Mouse (Mus musculus): ENCODE results near the gene Scrt2. TPM values are rescaled to one million over a fixed set of nuclear protein-coding genes. Genes with fewer than 3 reads are reported as not detected.
A peak's percentile ranks its signal among the peaks of the same experiment; 100 is the strongest.

Scrt2 gene
- total RNA-seq, 4 experiments from 2014 or later: not detected

GRCm38 (mm10) chr2:152142571-152142970 is 61.2 kb downstream of the Scrt2 start:
- no peak for DNase-seq (ENCODE audit: low spot score)

- DNase-seq (ENCODE audit: low spot score): peak; percentile 79
Observed at GRCm38 (mm10) chr2:152143279-152144157, 62.2 kb downstream of the Scrt2 start, which contains the start of gene Tcf15. Tcf15 (plus strand) TSS chr2:152143561.

- no peak for DNase-seq (ENCODE audit: low spot score)
Observed at GRCm38 (mm10) chr2:152144158-152144450, 62.8 kb downstream of the Scrt2 start.

GRCm38 (mm10) chr2:152144501-152144900 is 63.2 kb downstream of the Scrt2 start:
- no peak for DNase-seq (ENCODE audit: low spot score)

Other genes with a start within 250 kb of the Scrt2 start
- gene Rspo4, start 238.6 kb upstream of the Scrt2 start, total RNA-seq (2022): not detected
- gene Angpt4, start 170.3 kb upstream of the Scrt2 start, total RNA-seq (2022): under 1 TPM in 3 of 4 experiments, not detected in 1; 0.14 to 0.22 (median 0.16) TPM
- 1 to 10 TPM; 2.8 to 5.0 (median 4.3) TPM for gene Fam110a, start 101.3 kb upstream of the Scrt2 start, total RNA-seq (2022)
- gene Slc52a3, start 85.0 kb upstream of the Scrt2 start, total RNA-seq (2022): 1 to 10 TPM; 1.2 to 4.2 (median 2.3) TPM
- 10 to 100 TPM; 19.5 to 33.1 (median 28.9) TPM for gene Srxn1, start 24.0 kb downstream of the Scrt2 start, total RNA-seq (2022)
- 10 to 100 TPM; 21.1 to 47.5 (median 28.5) TPM for gene Tcf15, start 62.0 kb downstream of the Scrt2 start, total RNA-seq (2022)
- 100 to 1,000 TPM in 2 of 4 experiments, 10 to 100 TPM in 2; 92.9 to 115 (median 101) TPM for gene Csnk2a1, start 145.3 kb downstream of the Scrt2 start, total RNA-seq (2022)
- gene Tbc1d20, start 212.3 kb downstream of the Scrt2 start, total RNA-seq (2022): 10 to 100 TPM; 37.1 to 41.9 (median 37.5) TPM